13 mouse cellular contexts compared by ENCODE assay signal in the genomic region with DNA sequence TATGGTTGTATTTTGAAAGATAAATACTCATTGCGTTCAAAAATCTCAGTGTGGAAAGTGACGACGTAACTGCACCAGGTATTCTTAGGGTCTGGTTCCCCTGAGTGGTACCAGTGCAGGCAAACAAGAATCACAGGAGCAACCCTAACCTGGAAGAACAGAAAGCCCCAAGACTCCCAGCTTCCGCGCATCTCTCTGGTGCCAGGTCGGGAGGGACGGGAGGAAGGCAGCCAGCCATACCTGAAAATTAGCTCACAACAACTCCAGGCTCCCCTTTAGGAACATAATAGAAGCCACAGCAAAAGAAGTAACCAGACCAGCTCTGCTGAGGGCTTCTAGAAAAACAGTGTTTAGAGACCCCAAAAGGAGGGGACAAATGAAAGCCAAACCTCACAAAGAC.
DNase-seq lines count a peak whose midpoint lies in the region; ATAC-seq and TF ChIP-seq lines count a peak whose summit lies in the region.
"Had no signal": no experiment of that assay in that cellular context is flagged by ENCODE, and none has a peak within 500 bp of the region (broad histone marks: within the 10 kb centered on the region; RNA-seq: fewer than 3 reads in every experiment).

No protein-coding gene starts in this region.

- peak overlapping the region; percentile 53 for H3K4me2 ChIP-seq in forebrain, embryonic 12.5 days
- no peak overlapping the region for H3K4me2 ChIP-seq in forebrain, embryonic 11.5 days (ENCODE audit: low read depth, low read length, severe bottlenecking)
- H3K4me2 ChIP-seq in neural tube, embryonic 12.5 days (replicated peaks): peak overlapping the region; percentile 48
- H3K4me2 ChIP-seq in hindbrain, postnatal 0 days (ENCODE audit: low read depth, low read length): peak overlapping the region; percentile 61

- no peaks in the 10 kb centered on the region for H3K36me3 ChIP-seq in forebrain, embryonic 12.5 days (replicated peaks)
- H3K36me3 ChIP-seq in forebrain, embryonic 11.5 days (ENCODE audit: control insufficient read depth, insufficient read depth, low read length): no peaks in the 10 kb centered on the region
- H3K36me3 ChIP-seq in neural tube, embryonic 12.5 days: no peaks in the 10 kb centered on the region
- H3K36me3 ChIP-seq in hindbrain, postnatal 0 days (ENCODE audit: insufficient read depth, low read length): no peaks in the 10 kb centered on the region
- H3K36me3 ChIP-seq: limb, embryonic 12.5 days had no signal

- H3K9ac ChIP-seq in forebrain, embryonic 12.5 days: no peak overlapping the region
- H3K9ac ChIP-seq in forebrain, embryonic 11.5 days (ENCODE audit: low read length): no peak overlapping the region
- no peak overlapping the region for H3K9ac ChIP-seq in neural tube, embryonic 12.5 days
- no peak overlapping the region for H3K9ac ChIP-seq in hindbrain, postnatal 0 days (replicated peaks; ENCODE audit: low read length)
- H3K9ac ChIP-seq: limb, embryonic 12.5 days; liver, embryonic 14.5 days had no signal

- no peak overlapping the region for H3K4me3 ChIP-seq in forebrain, embryonic 12.5 days (replicated peaks)
- H3K4me3 ChIP-seq in forebrain, embryonic 11.5 days (ENCODE audit: low read depth, low read length): no peak overlapping the region
- H3K4me3 ChIP-seq in neural tube, embryonic 12.5 days: no peak overlapping the region
- peak overlapping the region; percentile 18; the same call in 1 of the 2 replicates for H3K4me3 ChIP-seq in hindbrain, postnatal 0 days (ENCODE audit: low read length)

- no peaks in the 10 kb centered on the region for H3K27me3 ChIP-seq in forebrain, embryonic 12.5 days
- H3K27me3 ChIP-seq in forebrain, embryonic 11.5 days (ENCODE audit: control insufficient read depth, insufficient read depth, low read length): no peaks in the 10 kb centered on the region
- 0 out of 2 replicates have a peak, but pooled peaks cover 2% of the 10 kb centered on the region for H3K27me3 ChIP-seq in neural tube, embryonic 12.5 days (replicated peaks)
- H3K27me3 ChIP-seq in hindbrain, postnatal 0 days (ENCODE audit: insufficient read depth, low read length): no peaks in the 10 kb centered on the region
- H3K27me3 ChIP-seq: limb, embryonic 12.5 days had no signal

- no peak for ATAC-seq in forebrain, embryonic 12.5 days (ENCODE audit: low FRiP score)
- ATAC-seq in forebrain, embryonic 11.5 days (replicated peaks; ENCODE audit: low FRiP score): no peak
- ATAC-seq in neural tube, embryonic 12.5 days (ENCODE audit: low FRiP score, low read depth): no peak
- ATAC-seq in hindbrain, postnatal 0 days: no peak

- TF ChIP-seq CTCF in hindbrain, postnatal 0 days (IDR thresholded peaks at IDR 0.05; ENCODE audit: low read depth): no peak

- peaks cover 31% of the 10 kb centered on the region for H3K4me1 ChIP-seq in forebrain, embryonic 12.5 days
- peaks cover 5% of the 10 kb centered on the region; the same call in 1 of the 2 replicates for H3K4me1 ChIP-seq in forebrain, embryonic 11.5 days (replicated peaks; ENCODE audit: control insufficient read depth, insufficient read depth, low read length)
- H3K4me1 ChIP-seq in neural tube, embryonic 12.5 days: peaks cover 16% of the 10 kb centered on the region
- H3K4me1 ChIP-seq in hindbrain, postnatal 0 days (ENCODE audit: insufficient read depth, low read length): peaks cover 15% of the 10 kb centered on the region; the same call in 1 of the 2 replicates

- no peaks in the 10 kb centered on the region for H3K9me3 ChIP-seq in forebrain, embryonic 12.5 days
- H3K9me3 ChIP-seq in forebrain, embryonic 11.5 days (ENCODE audit: control insufficient read depth, low read length): no peaks in the 10 kb centered on the region
- no peaks in the 10 kb centered on the region for H3K9me3 ChIP-seq in neural tube, embryonic 12.5 days
- no peaks in the 10 kb centered on the region for H3K9me3 ChIP-seq in hindbrain, postnatal 0 days (ENCODE audit: low read length)
- H3K9me3 ChIP-seq: limb, embryonic 12.5 days had no signal

- H3K27ac ChIP-seq in forebrain, embryonic 12.5 days: 0 out of 2 replicates have a peak overlapping the region, but pooled peaks have one; percentile 42
- H3K27ac ChIP-seq in forebrain, embryonic 11.5 days (ENCODE audit: low read depth, low read length): no peak overlapping the region
- H3K27ac ChIP-seq in neural tube, embryonic 12.5 days: no peak overlapping the region
- no peak overlapping the region for H3K27ac ChIP-seq in hindbrain, postnatal 0 days
- H3K27ac ChIP-seq: kidney, postnatal 0 days; limb, embryonic 12.5 days; liver, embryonic 14.5 days had no signal

- no peak for DNase-seq in forebrain, embryonic 11.5 days (ENCODE audit: low spot score)
- DNase-seq in neural tube, embryonic 10.5 days (ENCODE audit: extremely low spot score, low spot score): no peak
- no peak for DNase-seq in hindbrain, postnatal 0 days (ENCODE audit: low spot score)
- DNase-seq in spleen, postnatal 36 days (ENCODE audit: low spot score in 2 of 2): no peak
- no peak for DNase-seq in adrenal gland, postnatal 14 days
- no peak for DNase-seq in adrenal gland, adult 2 months
- DNase-seq: cerebellum, adult 9-10 months; thymus, adult 2 months had no signal

- 76% methylated on average over 7 of the region's 7 CpGs for WGBS in forebrain, embryonic 12.5 days
- WGBS in forebrain, embryonic 11.5 days: 87% methylated on average over 7 of the region's 7 CpGs
- 90% methylated on average over 7 of the region's 7 CpGs for WGBS in neural tube, embryonic 12.5 days
- WGBS in hindbrain, postnatal 0 days: 66% methylated on average over 7 of the region's 7 CpGs
